Mouse (Mus musculus) myocyte (in vitro differentiated cells): ENCODE data around the gene Msi2. TPM values are rescaled to one million over a fixed set of nuclear protein-coding genes. Genes with fewer than 3 reads are reported as not detected.

Experiments
- H3K27me3 ChIP-seq: one replicate; pipeline ENCODE4 v1.6.1; 2011; ENCODE audit not compliant: control insufficient read depth, insufficient read depth, insufficient read length
- H3K36me3 ChIP-seq: one replicate; pipeline ENCODE4 v1.6.1; 2011; ENCODE audit not compliant: control insufficient read depth, insufficient read depth
- H3K4me2 ChIP-seq: one replicate; pipeline ENCODE4 v1.6.1; 2011; ENCODE audit warnings: low read depth, control low read depth
- H3K4me3 ChIP-seq: one replicate; pipeline ENCODE4 v1.5.1; 2011; ENCODE audit warnings: mild to moderate bottlenecking, control low read depth, moderate library complexity
- H3K79me2 ChIP-seq: one replicate; pipeline ENCODE4 v1.6.1; 2011; ENCODE audit not compliant: control insufficient read depth, insufficient read depth
- H3ac ChIP-seq: one replicate; pipeline ENCODE4 v1.6.1; 2011; ENCODE audit not compliant: control insufficient read depth, insufficient read length
- CEBPB ChIP-seq: IDR thresholded peaks from 2 replicates; pipeline ENCODE4 v1.6.1; 2011; ENCODE audit warnings: mild to moderate bottlenecking, moderate library complexity; ENCODE audit not compliant: poor library complexity, insufficient read depth, severe bottlenecking
- E2F4 ChIP-seq: IDR thresholded peaks from one replicate; pipeline ENCODE4 v1.6.1; 2011; ENCODE audit warnings: mild to moderate bottlenecking, control low read depth, moderate library complexity; ENCODE audit not compliant: insufficient read depth
- MAX ChIP-seq: IDR thresholded peaks from one replicate; pipeline ENCODE4 v1.6.1; 2011; ENCODE audit warnings: low read depth, mild to moderate bottlenecking, control low read depth
- MYOD1 ChIP-seq, 3 experiments: IDR thresholded peaks; one replicate each; pipeline ENCODE4 v1.6.1; 2011; ENCODE audit warnings: control low read depth in 2 of 3, low read depth in 2 of 3, mild to moderate bottlenecking in 2 of 3, moderate library complexity in 1 of 3; ENCODE audit not compliant: insufficient read length in 2 of 3, control insufficient read depth in 1 of 3
- MYOG ChIP-seq, 3 experiments: IDR thresholded peaks; one replicate each; pipeline ENCODE4 v1.6.1; 2011; ENCODE audit warnings: control low read depth in 2 of 3, low read depth in 2 of 3, mild to moderate bottlenecking in 2 of 3; ENCODE audit not compliant: insufficient read length in 2 of 3, control insufficient read depth in 1 of 3, insufficient read depth in 1 of 3
- POLR2A ChIP-seq: IDR thresholded peaks from one replicate; pipeline ENCODE4 v1.6.1; 2011; ENCODE audit warnings: low read depth, mild to moderate bottlenecking, control low read depth, moderate library complexity; ENCODE audit not compliant: insufficient read length
- POLR2AphosphoS2 ChIP-seq: IDR thresholded peaks from one replicate; pipeline ENCODE4 v1.6.1; 2011; ENCODE audit warnings: low read depth, control low read depth; ENCODE audit not compliant: insufficient read length
- REST ChIP-seq: IDR thresholded peaks from one replicate; pipeline ENCODE4 v1.6.1; 2011; ENCODE audit warnings: mild to moderate bottlenecking, control low read depth, moderate library complexity; ENCODE audit not compliant: insufficient read depth, insufficient read length
- SRF ChIP-seq: IDR thresholded peaks from one replicate; pipeline ENCODE4 v1.6.1; 2011; ENCODE audit warnings: low read depth; ENCODE audit not compliant: control insufficient read depth, insufficient read length
- TCF12 ChIP-seq: IDR thresholded peaks from one replicate; pipeline ENCODE4 v1.6.1; 2011; ENCODE audit warnings: mild to moderate bottlenecking, control low read depth; ENCODE audit not compliant: poor library complexity, insufficient read depth, severe bottlenecking
- TCF3 ChIP-seq: IDR thresholded peaks from one replicate; pipeline ENCODE4 v1.6.1; 2011; ENCODE audit warnings: low read depth, control low read depth; ENCODE audit not compliant: insufficient read length
- USF1 ChIP-seq: IDR thresholded peaks from one replicate; pipeline ENCODE4 v1.6.1; 2011; ENCODE audit warnings: low read depth, mild to moderate bottlenecking, control low read depth, moderate library complexity
- polyA plus RNA-seq: library from polyadenylated mRNA; unstranded; fragments of >200 nt; fragmentation: generic; extraction: Trizol; gene quantifications from one replicate; pipeline ENCODE4 v1.2.1, GENCODE M21; 2012; ENCODE audit warnings: missing spikeins

Msi2 gene
- polyA plus RNA-seq, 1 experiment, result 37.9 TPM

GRCm38 (mm10) chr11:88645821-88646220 is 72.5 kb downstream of the Msi2 start:
- Histone ChIP-seq H3K4me3 (no peak overlapping the region), H3ac (no peak overlapping the region), H3K4me2 (no peak overlapping the region), H3K36me3 (peaks cover 23% of the 10 kb centered on the region), H3K79me2 (peaks cover 44% of the 10 kb centered on the region), H3K27me3 (no peaks in the 10 kb centered on the region)
- TF ChIP-seq E2F4 (no peak), MYOD1 (IDR thresholded peaks at IDR 0.05; ENCODE audit: control insufficient read depth in 1 of 3, insufficient read length in 2 of 3, low read depth in 2 of 3) (no peak), POLR2A (no peak), TCF3 (no peak), USF1 (no peak), SRF (no peak), POLR2AphosphoS2 (no peak), REST (no peak), MYOG (IDR thresholded peaks at IDR 0.05; ENCODE audit: control insufficient read depth in 1 of 3, insufficient read depth in 1 of 3, insufficient read length in 2 of 3, low read depth in 2 of 3) (no peak), MAX (no peak)

- peaks cover 38% of the 10 kb centered on the region for H3K79me2 ChIP-seq
- TF ChIP-seq CEBPB, result no peak
- TF ChIP-seq REST, result no peak
- no peak for TF ChIP-seq TCF12
- TF ChIP-seq MAX, result no peak
- TF ChIP-seq POLR2AphosphoS2, result no peak
- TF ChIP-seq SRF, result no peak
- TF ChIP-seq E2F4, result no peak
- TF ChIP-seq POLR2A, result no peak
- TF ChIP-seq TCF3, result no peak
- no peak for TF ChIP-seq MYOD1 (IDR thresholded peaks at IDR 0.05; ENCODE audit: control insufficient read depth in 1 of 3, insufficient read length in 2 of 3, low read depth in 2 of 3)
- no peak for TF ChIP-seq MYOG (IDR thresholded peaks at IDR 0.05; ENCODE audit: control insufficient read depth in 1 of 3, insufficient read depth in 1 of 3, insufficient read length in 2 of 3, low read depth in 2 of 3)
- TF ChIP-seq USF1, result no peak
- H3K27me3 ChIP-seq, result no peaks in the 10 kb centered on the region
- peaks cover 23% of the 10 kb centered on the region for H3K36me3 ChIP-seq
- H3K4me3 ChIP-seq, result no peak overlapping the region
- no peak overlapping the region for H3ac ChIP-seq
- no peak overlapping the region for H3K4me2 ChIP-seq
Measured at GRCm38 (mm10) chr11:88644719-88645118, 73.6 kb downstream of the Msi2 start.

DNA sequence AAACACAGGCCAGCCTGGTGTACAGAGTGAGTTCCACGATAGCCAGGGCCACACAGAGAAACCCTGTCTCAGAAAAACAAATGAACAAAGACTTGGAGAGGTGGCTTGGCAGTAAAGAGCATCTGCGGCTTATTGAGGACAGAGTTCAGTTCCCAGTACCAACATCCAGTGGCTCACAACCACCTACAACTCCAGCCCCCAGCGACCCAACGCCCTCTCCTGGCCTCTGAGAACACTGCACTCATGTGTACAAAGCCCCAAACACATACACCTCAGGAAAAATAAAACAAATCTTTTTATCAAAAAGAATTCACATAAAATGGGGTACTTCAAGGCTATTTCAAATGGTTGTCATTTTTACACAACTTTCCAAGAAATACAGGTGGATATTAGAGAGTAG is 78.5 kb downstream of the Msi2 start:
- H3K27me3 ChIP-seq, result no peaks in the 10 kb centered on the region
- H3K36me3 ChIP-seq, result peaks cover 19% of the 10 kb centered on the region
- peaks cover 59% of the 10 kb centered on the region for H3K79me2 ChIP-seq
- H3K4me3 ChIP-seq, result no peak overlapping the region
- H3K4me2 ChIP-seq, result no peak overlapping the region
- no peak overlapping the region for H3ac ChIP-seq
- TF ChIP-seq POLR2AphosphoS2, result no peak

DNA sequence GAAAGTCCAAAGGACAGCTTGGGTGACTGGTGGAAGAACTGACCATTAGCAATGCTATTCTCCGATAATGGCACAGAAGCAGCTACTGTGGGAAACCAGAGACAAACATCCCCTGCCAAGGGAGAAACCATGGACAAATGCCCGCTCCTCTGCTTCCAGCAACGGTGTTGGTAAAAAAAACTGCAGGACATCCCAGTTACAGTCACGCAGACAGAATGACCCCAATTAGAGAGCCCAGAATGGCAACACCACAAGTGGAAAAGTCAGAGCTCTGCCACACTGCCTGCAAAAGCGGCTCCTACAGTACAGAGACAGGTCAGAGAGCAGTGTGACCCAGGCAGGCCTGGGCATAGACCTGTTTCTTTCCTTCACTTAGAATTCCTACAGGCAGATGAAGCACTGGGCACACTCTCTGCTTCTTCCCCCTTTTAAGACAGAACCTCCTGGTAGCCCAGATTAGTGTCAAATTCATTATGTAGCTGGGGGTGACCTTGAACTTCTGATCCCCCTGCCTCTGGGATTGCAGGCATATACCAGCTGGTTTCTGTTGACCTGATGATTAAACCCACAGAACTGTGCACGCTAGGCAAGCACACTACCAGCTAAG is 79.3 kb downstream of the Msi2 start:
- H3K4me3 ChIP-seq, result no peak overlapping the region
- no peak overlapping the region for H3K4me2 ChIP-seq
- H3K36me3 ChIP-seq, result peaks cover 12% of the 10 kb centered on the region
- H3K79me2 ChIP-seq, result peaks cover 51% of the 10 kb centered on the region
- no peak overlapping the region for H3ac ChIP-seq
- no peak for TF ChIP-seq POLR2A
- no peak for TF ChIP-seq E2F4
- no peaks in the 10 kb centered on the region for H3K27me3 ChIP-seq

GRCm38 (mm10) chr11:88638254-88638653 is 80.1 kb downstream of the Msi2 start:
- Histone ChIP-seq H3K4me3 (no peak overlapping the region), H3K36me3 (peaks cover 8% of the 10 kb centered on the region), H3K27me3 (no peaks in the 10 kb centered on the region), H3K79me2 (peaks cover 49% of the 10 kb centered on the region), H3K4me2 (no peak overlapping the region), H3ac (no peak overlapping the region)
- no peak for TF ChIP-seq USF1
- no peak for TF ChIP-seq MYOG (IDR thresholded peaks at IDR 0.05; ENCODE audit: control insufficient read depth in 1 of 3, insufficient read depth in 1 of 3, insufficient read length in 2 of 3, low read depth in 2 of 3)
- no peak for TF ChIP-seq MYOD1 (IDR thresholded peaks at IDR 0.05; ENCODE audit: control insufficient read depth in 1 of 3, insufficient read length in 2 of 3, low read depth in 2 of 3)
- TF ChIP-seq POLR2A, result no peak
- no peak for TF ChIP-seq TCF12
- no peak for TF ChIP-seq TCF3
- TF ChIP-seq SRF, result no peak
- no peak for TF ChIP-seq E2F4
- TF ChIP-seq CEBPB, result no peak
- no peak for TF ChIP-seq REST
- TF ChIP-seq MAX, result no peak
- TF ChIP-seq POLR2AphosphoS2, result no peak
